Mouse (Mus musculus): ENCODE measurements around the gene Clec2d. TPM values are rescaled to one million over a fixed set of nuclear protein-coding genes. Genes with fewer than 3 reads are reported as not detected.

Gene Clec2d
- polyA plus RNA-seq (2014; fragmentation: Nextera tagmentation; extraction: Ambion mirVana): not detected in 2 replicates

- Histone ChIP-seq H3K27me3 (ENCODE audit: control insufficient read depth, insufficient read depth, low read length) (no peaks in the 10 kb centered on the region), H3K4me2 (ENCODE audit: low read depth, low read length) (peak within 1 kb of the TSS; percentile 34), H3K36me3 (replicated peaks; ENCODE audit: control insufficient read depth, insufficient read depth, low read depth, low read length) (no peaks in the 10 kb centered on the region), H3K27ac (replicated peaks; ENCODE audit: low read depth, low read length) (peak within 1 kb of the TSS; percentile 48), H3K9ac (replicated peaks; ENCODE audit: low read length) (peak within 1 kb of the TSS; percentile 60), H3K9me3 (replicated peaks; ENCODE audit: control insufficient read depth, low read length) (no peaks in the 10 kb centered on the region), H3K4me3 (ENCODE audit: low read depth, low read length) (peak within 1 kb of the TSS; percentile 25), H3K4me1 (ENCODE audit: control insufficient read depth, insufficient read depth, low read length) (no peaks in the 10 kb centered on the region)
- WGBS: 5% methylated on average over 15 of the region's 15 CpGs
- ATAC-seq (replicated peaks; ENCODE audit: insufficient number of reproducible peaks, low FRiP score, low TSS enrichment, low read depth) (peak; percentile 91), DNase-seq (ENCODE audit: low spot score) (peak; percentile 83)
Measured at GRCm38 (mm10) chr6:129180403-129181169, at the start of gene Clec2d. Gene Clec2d (plus strand): TSS chr6:129180615.

- no peaks in the 10 kb centered on the region for H3K36me3 ChIP-seq (replicated peaks; ENCODE audit: control insufficient read depth, insufficient read depth, low read depth, low read length)
- no peaks in the 10 kb centered on the region for H3K27me3 ChIP-seq (ENCODE audit: control insufficient read depth, insufficient read depth, low read length)
- ATAC-seq (replicated peaks; ENCODE audit: insufficient number of reproducible peaks, low FRiP score, low TSS enrichment, low read depth) (no peak), DNase-seq (ENCODE audit: low spot score) (no peak)
- no peak overlapping the region for H3K4me2 ChIP-seq (ENCODE audit: low read depth, low read length)
- H3K27ac ChIP-seq (replicated peaks; ENCODE audit: low read depth, low read length): no peak overlapping the region
- no peak overlapping the region for H3K4me3 ChIP-seq (ENCODE audit: low read depth, low read length)
- no peaks in the 10 kb centered on the region for H3K9me3 ChIP-seq (replicated peaks; ENCODE audit: control insufficient read depth, low read length)
- no peaks in the 10 kb centered on the region for H3K4me1 ChIP-seq (ENCODE audit: control insufficient read depth, insufficient read depth, low read length)
- WGBS: 79% methylated on average over 4 of the region's 4 CpGs
- H3K9ac ChIP-seq (replicated peaks; ENCODE audit: low read length): no peak overlapping the region
Measured at GRCm38 (mm10) chr6:129132604-129133341, 47.6 kb upstream of the Clec2d start.

- Histone ChIP-seq H3K36me3 (replicated peaks; ENCODE audit: control insufficient read depth, insufficient read depth, low read depth, low read length) (no peaks in the 10 kb centered on the region), H3K27ac (replicated peaks; ENCODE audit: low read depth, low read length) (no peak overlapping the region), H3K27me3 (ENCODE audit: control insufficient read depth, insufficient read depth, low read length) (no peaks in the 10 kb centered on the region), H3K4me3 (ENCODE audit: low read depth, low read length) (no peak overlapping the region), H3K9ac (replicated peaks; ENCODE audit: low read length) (no peak overlapping the region), H3K9me3 (replicated peaks; ENCODE audit: control insufficient read depth, low read length) (no peaks in the 10 kb centered on the region), H3K4me2 (ENCODE audit: low read depth, low read length) (no peak overlapping the region), H3K4me1 (ENCODE audit: control insufficient read depth, insufficient read depth, low read length) (no peaks in the 10 kb centered on the region)
- ATAC-seq (replicated peaks; ENCODE audit: insufficient number of reproducible peaks, low FRiP score, low TSS enrichment, low read depth) (no peak), DNase-seq (ENCODE audit: low spot score) (no peak)
- 90% methylated on average over 2 of the region's 2 CpGs for WGBS
Measured at GRCm38 (mm10) chr6:129146812-129147211, 33.6 kb upstream of the Clec2d start.

- Histone ChIP-seq H3K9me3 (replicated peaks; ENCODE audit: control insufficient read depth, low read length) (no peaks in the 10 kb centered on the region), H3K36me3 (replicated peaks; ENCODE audit: control insufficient read depth, insufficient read depth, low read depth, low read length) (no peaks in the 10 kb centered on the region), H3K27ac (replicated peaks; ENCODE audit: low read depth, low read length) (no peak overlapping the region), H3K4me3 (ENCODE audit: low read depth, low read length) (no peak overlapping the region), H3K4me1 (ENCODE audit: control insufficient read depth, insufficient read depth, low read length) (no peaks in the 10 kb centered on the region), H3K4me2 (ENCODE audit: low read depth, low read length) (no peak overlapping the region), H3K27me3 (ENCODE audit: control insufficient read depth, insufficient read depth, low read length) (no peaks in the 10 kb centered on the region), H3K9ac (replicated peaks; ENCODE audit: low read length) (no peak overlapping the region)
- ATAC-seq (replicated peaks; ENCODE audit: insufficient number of reproducible peaks, low FRiP score, low TSS enrichment, low read depth): no peak
- DNase-seq (ENCODE audit: low spot score): no peak
- 84% methylated on average over 3 of the region's 3 CpGs for WGBS
Measured at GRCm38 (mm10) chr6:129160103-129160502, 20.3 kb upstream of the Clec2d start.

GRCm38 (mm10) chr6:129161136-129161535, 19.3 kb upstream of the Clec2d start:
- Histone ChIP-seq H3K4me3 (ENCODE audit: low read depth, low read length) (no peak overlapping the region), H3K27ac (replicated peaks; ENCODE audit: low read depth, low read length) (no peak overlapping the region), H3K4me2 (ENCODE audit: low read depth, low read length) (no peak overlapping the region), H3K9me3 (replicated peaks; ENCODE audit: control insufficient read depth, low read length) (no peaks in the 10 kb centered on the region), H3K36me3 (replicated peaks; ENCODE audit: control insufficient read depth, insufficient read depth, low read depth, low read length) (no peaks in the 10 kb centered on the region), H3K4me1 (ENCODE audit: control insufficient read depth, insufficient read depth, low read length) (no peaks in the 10 kb centered on the region), H3K27me3 (ENCODE audit: control insufficient read depth, insufficient read depth, low read length) (no peaks in the 10 kb centered on the region), H3K9ac (replicated peaks; ENCODE audit: low read length) (no peak overlapping the region)
- WGBS: 82% methylated on average over 3 of the region's 3 CpGs
- ATAC-seq (replicated peaks; ENCODE audit: insufficient number of reproducible peaks, low FRiP score, low TSS enrichment, low read depth) (no peak), DNase-seq (ENCODE audit: low spot score) (no peak)

GRCm38 (mm10) chr6:129161951-129162350, 18.5 kb upstream of the Clec2d start:
- Histone ChIP-seq H3K4me3 (ENCODE audit: low read depth, low read length) (no peak overlapping the region), H3K9ac (replicated peaks; ENCODE audit: low read length) (no peak overlapping the region), H3K4me1 (ENCODE audit: control insufficient read depth, insufficient read depth, low read length) (no peaks in the 10 kb centered on the region), H3K9me3 (replicated peaks; ENCODE audit: control insufficient read depth, low read length) (no peaks in the 10 kb centered on the region), H3K36me3 (replicated peaks; ENCODE audit: control insufficient read depth, insufficient read depth, low read depth, low read length) (no peaks in the 10 kb centered on the region), H3K4me2 (ENCODE audit: low read depth, low read length) (no peak overlapping the region), H3K27ac (replicated peaks; ENCODE audit: low read depth, low read length) (no peak overlapping the region), H3K27me3 (ENCODE audit: control insufficient read depth, insufficient read depth, low read length) (no peaks in the 10 kb centered on the region)
- DNase-seq (ENCODE audit: low spot score) (no peak), ATAC-seq (replicated peaks; ENCODE audit: insufficient number of reproducible peaks, low FRiP score, low TSS enrichment, low read depth) (no peak)

- ATAC-seq (replicated peaks; ENCODE audit: insufficient number of reproducible peaks, low FRiP score, low TSS enrichment, low read depth): no peak
- no peak for DNase-seq (ENCODE audit: low spot score)
- 73% methylated on average over 3 of the region's 3 CpGs for WGBS
- Histone ChIP-seq H3K36me3 (replicated peaks; ENCODE audit: control insufficient read depth, insufficient read depth, low read depth, low read length) (no peaks in the 10 kb centered on the region), H3K27me3 (ENCODE audit: control insufficient read depth, insufficient read depth, low read length) (no peaks in the 10 kb centered on the region), H3K4me2 (ENCODE audit: low read depth, low read length) (no peak overlapping the region), H3K27ac (replicated peaks; ENCODE audit: low read depth, low read length) (no peak overlapping the region), H3K4me3 (ENCODE audit: low read depth, low read length) (no peak overlapping the region), H3K9me3 (replicated peaks; ENCODE audit: control insufficient read depth, low read length) (no peaks in the 10 kb centered on the region), H3K4me1 (ENCODE audit: control insufficient read depth, insufficient read depth, low read length) (no peaks in the 10 kb centered on the region), H3K9ac (replicated peaks; ENCODE audit: low read length) (no peak overlapping the region)
Measured at GRCm38 (mm10) chr6:129162587-129163159, 17.7 kb upstream of the Clec2d start.

GRCm38 (mm10) chr6:129163606-129164005, 16.8 kb upstream of the Clec2d start:
- no peak for ATAC-seq (replicated peaks; ENCODE audit: insufficient number of reproducible peaks, low FRiP score, low TSS enrichment, low read depth)
- Histone ChIP-seq H3K4me3 (ENCODE audit: low read depth, low read length) (no peak overlapping the region), H3K4me2 (ENCODE audit: low read depth, low read length) (no peak overlapping the region), H3K4me1 (ENCODE audit: control insufficient read depth, insufficient read depth, low read length) (no peaks in the 10 kb centered on the region), H3K36me3 (replicated peaks; ENCODE audit: control insufficient read depth, insufficient read depth, low read depth, low read length) (no peaks in the 10 kb centered on the region), H3K27ac (replicated peaks; ENCODE audit: low read depth, low read length) (no peak overlapping the region), H3K27me3 (ENCODE audit: control insufficient read depth, insufficient read depth, low read length) (no peaks in the 10 kb centered on the region), H3K9ac (replicated peaks; ENCODE audit: low read length) (no peak overlapping the region), H3K9me3 (replicated peaks; ENCODE audit: control insufficient read depth, low read length) (no peaks in the 10 kb centered on the region)
- 94% methylated on average over 1 of the region's 1 CpGs for WGBS
- no peak for DNase-seq (ENCODE audit: low spot score)

All from embryonic facial prominence, embryonic 11.5 days (tissue).